Mouse (Mus musculus) mesoderm, embryonic 11.5 days (tissue): ENCODE data around the gene Gm21969.
A peak's percentile ranks its signal among the peaks of the same experiment; 100 is the strongest.

Source experiments
- DNase-seq: peaks from one replicate; pipeline ENCODE4 v3.0.0-alpha.2; 2012; ENCODE audit warnings: low read depth, low spot score

Gene Gm21969

DNA sequence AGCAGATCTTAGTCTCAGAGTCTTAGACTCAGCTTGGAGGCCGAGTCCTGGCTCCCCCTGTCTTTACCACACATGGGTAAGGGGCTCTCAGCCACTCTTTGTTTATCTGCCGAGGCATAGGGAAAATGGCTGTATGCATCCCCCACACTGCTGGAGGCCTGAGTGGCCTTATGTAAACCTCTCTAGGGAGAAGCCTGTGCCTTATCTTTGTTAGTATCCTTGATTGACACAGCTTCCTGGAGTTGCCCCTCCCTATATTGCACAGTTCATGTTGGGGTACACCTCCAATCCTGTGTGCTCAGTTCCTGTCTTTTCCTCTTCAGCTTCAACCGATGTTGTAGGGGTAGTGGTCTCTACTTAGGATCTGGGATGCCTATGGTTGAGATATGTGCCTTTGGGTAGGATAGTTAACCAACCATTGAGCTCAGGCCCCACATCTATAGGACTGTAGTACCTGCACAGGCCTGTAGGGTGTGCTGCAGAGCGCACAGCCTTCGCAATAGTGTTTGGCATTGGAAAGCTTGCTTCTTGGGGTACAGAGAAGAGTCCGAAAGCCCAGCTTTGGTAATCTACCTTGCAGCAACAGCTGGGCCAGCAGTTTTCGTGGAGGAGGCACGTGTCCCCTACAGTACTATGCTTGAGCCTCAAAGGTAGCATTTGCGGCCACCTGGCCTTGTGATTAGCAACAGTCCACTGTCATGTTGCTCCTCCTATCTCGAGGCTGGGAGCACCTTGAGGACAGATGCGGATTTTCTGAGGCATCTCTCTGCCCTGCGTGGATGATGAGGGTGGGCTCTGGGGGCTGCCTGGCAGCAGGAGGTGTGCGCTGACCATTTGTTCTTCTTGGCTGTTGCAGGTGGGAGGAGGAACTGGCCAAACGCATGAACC, at the start of gene Gm21969:
Gene Gm21969, plus strand, starts transcription at position 830 of the 888 bp plus-strand sequence.
- DNase-seq = peak; percentile 73

DNA sequence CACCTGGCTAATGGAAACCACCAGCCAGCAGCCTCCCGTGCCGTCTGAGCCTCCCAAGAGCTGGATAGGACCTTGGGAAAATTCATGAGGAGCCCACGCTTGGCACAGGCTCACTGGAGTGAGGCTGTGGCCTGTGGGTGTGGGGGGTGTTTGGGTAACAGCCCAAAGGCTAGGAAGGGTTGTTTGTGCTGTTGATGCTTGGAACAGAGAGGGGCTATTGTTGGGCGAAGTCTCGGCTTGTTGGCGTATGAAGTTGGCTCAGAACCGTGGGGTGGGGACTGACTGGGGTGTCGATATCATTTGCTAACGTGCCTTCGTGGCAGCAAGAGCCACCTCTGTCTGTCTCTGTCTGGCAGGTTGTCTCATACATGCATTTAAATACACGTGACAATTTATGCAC, 47.8 kb upstream of the Gm21969 start:
- no peak for DNase-seq

DNA sequence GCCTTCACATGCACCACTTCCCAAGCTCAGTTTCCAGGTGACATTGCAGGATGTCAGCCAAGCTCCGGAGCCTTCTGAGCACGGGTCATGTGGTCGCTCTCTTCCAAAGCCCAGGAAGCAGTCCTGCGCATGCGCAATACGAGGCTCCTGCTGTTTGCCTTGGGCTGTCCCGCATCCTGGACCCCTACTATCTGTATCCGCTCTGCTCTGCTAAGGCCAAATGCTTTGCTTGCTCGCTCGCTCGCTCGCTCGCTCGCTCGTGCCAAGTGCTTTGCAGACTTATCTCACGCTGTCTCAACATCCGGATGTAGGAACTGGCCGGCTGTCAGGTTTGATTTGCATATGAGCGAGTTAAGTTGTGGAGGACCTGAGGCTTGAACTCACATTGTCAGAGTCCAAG, 47.0 kb upstream of the Gm21969 start:
- no peak for DNase-seq

DNA sequence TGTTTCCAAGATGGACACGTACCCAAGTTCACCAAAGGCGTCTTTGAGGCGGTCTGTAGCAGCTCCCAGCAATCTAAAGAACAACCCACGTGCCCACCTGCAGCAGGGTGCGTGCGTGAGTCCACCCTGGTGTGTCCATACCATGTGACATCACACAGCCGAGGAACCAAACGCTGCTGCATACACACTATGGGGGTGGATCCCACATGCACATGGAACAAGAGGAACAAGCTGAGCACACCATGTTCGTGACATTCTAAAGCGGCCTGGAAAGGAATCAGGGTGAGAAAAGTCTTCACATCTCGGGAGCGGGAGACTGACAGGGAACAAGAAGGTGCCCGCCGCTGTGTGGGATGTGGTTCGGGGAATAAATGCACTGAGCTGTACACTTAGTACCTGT, 34.6 kb upstream of the Gm21969 start:
- DNase-seq = no peak

DNA sequence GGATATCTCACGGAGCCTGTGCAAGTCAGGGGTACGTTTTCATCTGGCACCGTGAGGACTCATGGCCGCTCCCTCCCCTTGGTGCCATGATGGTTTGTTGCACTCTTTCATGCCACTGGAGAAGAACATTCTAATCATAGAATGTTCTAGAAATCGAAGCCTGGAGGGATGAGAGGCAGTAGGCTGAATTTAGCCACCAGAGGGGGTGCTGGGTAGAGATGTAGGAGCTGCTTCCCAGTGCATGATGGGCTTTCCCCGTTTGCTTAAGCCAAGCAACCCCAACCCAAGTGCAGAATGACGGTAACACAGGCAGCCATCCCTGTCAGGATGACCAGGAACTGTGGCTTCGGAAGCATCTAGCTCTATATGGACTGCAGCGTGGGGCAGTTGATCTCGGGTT, 32.2 kb upstream of the Gm21969 start:
- DNase-seq = no peak

DNA sequence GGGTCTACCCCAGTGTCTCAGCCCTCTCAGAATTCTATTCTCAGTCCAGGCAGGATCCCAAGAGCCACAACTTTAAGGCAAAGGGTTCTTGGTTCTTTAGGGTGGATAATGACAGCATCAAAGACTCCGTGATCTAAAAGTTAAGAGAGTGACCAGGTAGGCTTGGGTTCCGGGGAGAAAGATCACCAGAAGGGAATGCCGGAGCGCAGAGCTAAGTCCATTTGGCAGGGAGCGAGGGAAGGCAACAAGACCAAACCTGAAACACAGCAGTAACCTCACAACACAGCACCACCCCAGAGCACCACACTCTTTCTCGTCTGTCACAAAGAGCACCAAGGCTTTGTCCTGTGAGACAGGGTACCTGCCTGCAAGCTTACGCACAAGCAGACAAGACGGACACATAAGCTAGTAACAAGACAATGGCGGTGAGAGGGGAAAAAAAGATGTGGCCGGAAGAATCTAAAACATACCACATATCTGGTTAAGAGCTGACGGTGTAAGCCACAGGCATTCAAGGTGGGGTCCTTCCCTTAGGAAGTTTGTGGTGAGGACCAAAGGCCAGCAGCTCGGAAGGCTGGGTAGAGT, 30.0 kb upstream of the Gm21969 start:
- DNase-seq = no peak

DNA sequence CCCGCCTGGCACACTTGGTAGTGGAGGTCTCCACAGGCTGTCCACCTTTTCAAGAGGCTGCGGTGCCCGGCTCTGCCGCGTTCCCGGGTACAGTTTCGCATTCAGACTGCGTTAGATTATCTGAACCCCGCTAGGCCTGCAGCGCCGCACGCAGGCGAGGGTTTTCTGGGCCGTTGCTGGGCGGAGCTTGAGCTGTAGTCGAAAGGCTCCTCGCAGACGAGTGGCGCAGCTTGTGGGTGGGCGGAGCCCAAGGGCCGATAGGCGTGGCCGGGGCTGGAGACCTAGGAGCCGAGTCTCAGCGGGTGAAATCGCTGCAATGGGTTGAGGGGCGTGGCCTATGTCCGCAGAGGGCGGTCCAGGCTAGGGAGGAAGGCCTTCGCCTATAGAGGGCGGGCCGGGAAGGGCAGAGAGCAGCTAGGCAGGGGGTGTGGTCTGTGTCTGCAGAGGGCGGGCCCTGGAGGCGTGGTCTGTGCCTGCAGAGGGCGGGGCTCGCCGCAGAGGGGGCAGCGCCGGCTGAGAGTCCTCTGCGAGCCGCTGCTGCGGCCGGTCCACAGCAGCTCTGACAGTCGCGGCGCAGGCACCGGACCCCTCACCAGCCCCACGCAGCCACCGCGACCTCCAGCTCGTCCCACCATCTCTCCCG, 28.7 kb upstream of the Gm21969 start:
- DNase-seq = peak; percentile 100

DNA sequence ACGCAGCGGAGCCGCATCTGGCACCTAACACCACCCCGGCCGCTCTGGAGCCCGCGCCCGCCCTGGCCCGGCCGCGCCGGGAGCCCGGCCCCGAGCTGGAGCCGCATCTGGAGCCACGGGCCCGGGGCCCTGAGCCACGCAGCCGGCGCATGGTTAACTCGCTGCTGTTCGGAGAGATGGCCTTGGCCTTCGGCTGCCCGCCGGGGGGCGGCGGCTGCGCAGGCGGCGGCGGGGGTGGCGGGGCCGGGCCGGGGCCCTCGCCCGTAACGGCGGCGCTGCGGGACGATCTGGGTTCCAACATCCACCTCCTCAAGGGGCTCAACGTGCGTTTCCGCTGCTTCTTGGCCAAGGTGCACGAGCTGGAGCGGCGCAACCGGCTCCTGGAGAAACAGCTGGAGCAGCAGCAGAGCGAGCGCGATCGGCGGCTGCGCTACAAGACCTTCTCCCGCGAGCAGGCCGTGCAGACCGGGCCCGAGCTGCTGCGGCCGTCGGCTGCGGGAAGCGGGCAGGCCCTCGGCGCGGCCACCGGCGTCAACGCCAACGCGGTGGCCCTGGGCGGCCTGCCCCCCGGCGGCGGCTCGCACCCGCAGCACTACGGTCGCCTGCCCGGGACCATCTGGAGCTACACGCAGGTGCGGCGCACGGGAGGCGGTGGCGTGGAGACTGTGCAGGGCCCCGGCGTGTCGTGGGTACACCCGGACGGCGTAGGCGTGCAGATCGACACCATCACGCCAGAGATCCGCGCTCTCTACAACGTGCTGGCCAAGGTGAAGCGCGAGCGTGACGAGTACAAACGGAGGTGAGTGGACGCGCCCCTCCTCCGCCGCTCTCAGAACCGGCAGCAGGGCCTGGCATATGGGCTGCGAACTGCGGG, 27.9 kb upstream of the Gm21969 start:
- no peak for DNase-seq

DNA sequence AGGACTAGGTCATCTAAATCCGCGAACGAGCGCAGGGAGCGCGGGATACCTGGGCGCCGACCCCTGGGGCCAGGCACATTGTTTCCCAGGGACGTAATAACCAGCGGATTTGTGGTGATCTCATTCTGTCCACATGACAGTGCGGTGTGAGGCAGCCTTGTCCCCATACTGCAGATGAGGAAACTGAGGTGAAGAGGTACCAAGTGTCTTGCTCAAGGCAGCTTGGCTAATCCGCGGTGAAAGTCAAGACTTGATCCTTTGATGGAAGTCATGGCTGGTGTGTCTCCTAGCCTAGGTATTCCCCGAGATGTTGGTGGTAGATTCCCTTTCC, 27.3 kb upstream of the Gm21969 start:
- no peak for DNase-seq

DNA sequence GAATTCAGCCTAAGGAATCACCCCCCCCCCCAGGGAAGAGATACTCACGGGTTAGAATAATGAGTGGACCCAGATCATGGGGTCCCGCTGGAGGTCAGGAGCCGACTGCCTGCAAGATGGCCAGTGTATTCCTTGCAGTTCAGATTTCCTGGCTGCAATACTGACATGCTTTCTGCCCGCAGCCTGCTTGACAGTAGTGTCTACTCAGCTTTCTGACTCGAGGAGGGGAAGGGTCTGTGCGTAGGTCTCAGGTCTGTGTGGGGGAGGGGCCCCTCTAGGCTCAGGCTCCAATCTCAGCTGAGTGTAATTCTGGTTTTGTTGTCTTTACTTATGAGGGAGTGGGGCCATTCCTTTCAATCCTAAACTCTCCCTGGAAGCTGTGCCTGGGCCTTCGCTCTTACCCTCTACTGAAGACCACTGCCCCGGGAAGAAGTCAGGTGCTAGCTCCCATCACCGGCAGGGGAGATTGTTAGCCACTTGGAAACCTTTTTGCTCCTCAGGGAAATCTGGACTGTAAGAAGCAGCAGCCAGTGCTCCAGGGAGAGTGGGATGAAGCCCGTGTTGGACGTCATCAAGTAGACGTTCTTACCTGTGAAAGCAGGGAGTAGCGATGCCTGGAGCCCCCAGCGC, 26.6 kb upstream of the Gm21969 start:
- no peak for DNase-seq

DNA sequence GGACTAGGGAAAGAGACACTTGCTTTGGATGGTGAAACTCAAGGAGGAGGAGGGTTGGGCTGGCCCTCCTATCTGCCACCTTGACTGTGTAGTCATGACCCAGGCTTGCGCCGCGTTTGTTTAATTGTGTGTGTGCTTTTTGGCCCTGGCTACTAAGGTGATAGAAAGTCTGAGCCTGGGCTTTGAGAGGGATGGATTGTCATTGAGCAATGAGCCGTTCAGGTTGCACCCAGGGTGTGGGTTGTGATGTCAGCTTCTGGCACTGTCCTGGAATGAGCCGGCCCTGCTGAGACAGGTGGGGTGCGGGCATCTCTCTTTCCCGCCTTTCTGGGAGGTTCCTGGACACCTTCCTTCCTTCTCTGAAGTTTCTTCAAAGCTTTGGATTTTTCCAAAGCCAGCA, 26.0 kb upstream of the Gm21969 start:
- no peak for DNase-seq

DNA sequence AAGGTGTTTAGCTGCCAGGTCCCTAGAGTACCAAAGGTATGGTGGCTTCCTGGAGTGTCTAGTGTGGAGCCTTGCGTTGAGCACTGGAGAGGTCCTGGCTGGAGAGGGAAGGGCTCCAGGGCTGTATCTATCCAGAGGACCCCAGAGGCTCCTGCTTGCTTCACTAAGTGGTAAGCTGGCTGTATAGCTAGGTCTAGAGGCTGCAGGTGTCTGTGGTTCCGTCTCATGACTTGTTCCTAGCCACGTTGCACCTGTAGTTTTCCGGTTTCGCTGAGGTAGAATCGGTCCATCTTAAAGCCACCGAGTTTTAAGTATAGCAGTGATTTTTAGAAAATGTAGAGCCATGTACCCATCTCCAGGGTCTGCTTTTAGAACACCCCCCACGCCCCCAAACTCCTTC, 24.6 kb upstream of the Gm21969 start:
- DNase-seq = no peak

DNA sequence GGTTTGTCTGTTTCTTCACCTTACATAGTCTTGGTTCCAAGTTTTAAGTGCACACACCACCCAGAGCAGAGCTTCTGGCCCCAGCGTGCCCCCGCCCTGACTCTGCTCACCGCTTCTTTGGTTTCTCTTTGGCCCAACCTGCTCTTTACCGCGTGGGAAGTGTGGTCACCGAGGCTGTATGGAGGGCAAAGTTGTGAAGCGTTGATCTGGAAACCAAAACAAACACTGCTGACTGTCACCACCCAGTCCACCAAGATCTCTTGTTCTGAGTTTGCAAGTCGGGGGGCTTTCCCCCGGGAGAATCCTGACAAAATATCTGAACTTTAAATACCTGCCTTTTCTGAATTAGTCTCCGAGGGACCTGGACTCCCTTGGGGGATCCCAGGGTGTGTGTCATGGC, 24.0 kb upstream of the Gm21969 start:
- no peak for DNase-seq

DNA sequence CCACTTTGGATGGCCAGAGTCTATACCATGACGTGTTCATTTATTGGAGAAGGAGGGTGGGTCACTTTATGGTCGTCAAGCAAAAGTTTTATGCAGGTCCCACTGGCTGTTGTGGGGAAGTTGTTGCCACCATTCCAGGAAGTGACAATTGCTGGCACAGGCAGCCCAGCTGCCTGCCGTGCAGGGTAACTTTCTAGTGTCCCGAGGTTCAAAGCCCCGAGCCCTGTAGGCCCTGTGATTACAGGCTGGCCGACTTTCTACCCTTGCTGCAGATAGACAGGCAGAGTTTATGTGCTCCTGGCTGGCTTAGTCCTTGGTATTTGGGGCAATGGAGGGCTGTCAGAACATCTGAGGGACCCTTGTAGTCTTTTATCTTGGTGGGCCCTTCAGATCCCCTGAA, 23.5 kb upstream of the Gm21969 start:
- no peak for DNase-seq

DNA sequence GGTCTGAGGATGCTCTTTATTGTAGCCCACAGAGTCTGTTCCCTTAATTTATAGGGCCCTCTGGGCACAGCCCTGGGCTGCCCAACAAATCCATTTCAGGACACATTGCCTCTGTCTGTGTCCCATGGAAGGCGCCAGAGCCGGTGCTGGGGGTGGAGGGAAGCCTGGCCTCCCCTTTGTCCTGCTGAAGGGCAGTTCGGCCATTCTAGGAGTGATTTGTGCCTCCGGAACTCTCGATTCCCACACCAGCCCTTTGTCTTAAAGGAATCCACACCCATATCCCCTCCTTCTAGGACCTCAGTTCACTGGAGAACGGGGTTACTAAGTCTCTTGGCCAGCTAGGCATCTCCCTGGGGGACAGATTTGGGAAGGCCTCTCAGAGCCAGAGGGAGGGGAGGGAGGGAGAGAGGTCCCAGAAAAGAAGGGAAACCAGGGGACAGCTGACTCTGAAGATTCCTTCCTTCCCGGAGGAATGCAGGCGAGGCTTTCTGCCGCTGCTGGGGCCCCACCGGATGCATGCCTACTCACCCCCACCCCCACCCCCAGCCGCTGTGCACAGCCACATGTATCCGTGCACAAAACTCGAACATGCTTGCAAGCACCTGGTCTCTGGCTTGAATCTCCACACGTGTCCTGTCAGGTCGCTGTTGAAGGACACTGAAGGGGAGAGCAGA, 22.2 kb upstream of the Gm21969 start:
- peak; percentile 77 for DNase-seq

DNA sequence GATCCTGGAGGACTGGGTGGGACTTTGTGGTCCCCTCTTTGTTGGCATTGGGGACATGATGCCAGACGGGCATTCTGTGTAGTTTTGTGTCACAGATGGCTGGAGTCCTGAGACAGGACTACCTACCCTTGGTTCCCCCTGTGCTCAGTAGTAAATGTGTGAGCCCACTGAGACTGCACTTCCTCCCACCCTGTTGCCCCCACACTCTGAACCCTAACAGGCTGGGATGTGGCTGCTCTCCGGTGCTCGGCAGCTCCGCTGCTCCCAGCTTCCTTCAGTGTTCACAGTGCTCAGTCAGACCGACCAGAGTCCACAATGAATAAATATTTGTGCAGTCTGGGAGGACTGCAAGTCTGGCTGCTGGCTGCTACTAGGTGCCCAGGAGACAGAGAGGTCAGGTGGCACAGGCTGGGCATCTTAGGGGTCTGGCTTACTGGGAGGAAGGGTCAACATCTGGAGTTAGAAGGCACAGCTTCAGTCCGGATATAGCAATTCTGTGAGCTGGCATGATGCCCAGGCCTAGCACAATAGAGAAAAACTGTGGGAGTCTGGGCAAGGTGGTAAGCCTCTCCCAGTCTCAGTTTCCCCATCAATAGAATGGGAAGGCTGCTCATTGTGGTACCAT, 21.4 kb upstream of the Gm21969 start:
- no peak for DNase-seq

DNA sequence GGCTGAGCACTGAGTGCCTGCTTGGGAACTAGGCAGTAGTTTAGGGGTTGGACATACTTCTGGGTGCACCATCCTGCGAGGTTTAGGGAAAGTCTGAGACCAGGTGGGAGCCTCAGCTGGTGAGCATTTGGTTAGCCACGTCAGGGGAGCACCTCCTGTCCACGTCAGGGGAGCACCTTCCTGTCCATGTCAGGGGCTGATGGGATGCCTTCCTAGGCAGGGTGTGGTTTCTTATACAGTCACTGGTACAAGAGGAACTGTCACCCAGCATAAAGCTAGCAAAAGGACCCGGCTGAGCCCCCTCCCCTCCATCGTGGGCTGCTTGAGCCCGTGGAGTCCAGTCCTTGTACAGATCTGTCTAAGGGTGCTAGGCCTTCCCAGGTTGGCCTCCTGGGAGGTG, 20.6 kb upstream of the Gm21969 start:
- DNase-seq = no peak

DNA sequence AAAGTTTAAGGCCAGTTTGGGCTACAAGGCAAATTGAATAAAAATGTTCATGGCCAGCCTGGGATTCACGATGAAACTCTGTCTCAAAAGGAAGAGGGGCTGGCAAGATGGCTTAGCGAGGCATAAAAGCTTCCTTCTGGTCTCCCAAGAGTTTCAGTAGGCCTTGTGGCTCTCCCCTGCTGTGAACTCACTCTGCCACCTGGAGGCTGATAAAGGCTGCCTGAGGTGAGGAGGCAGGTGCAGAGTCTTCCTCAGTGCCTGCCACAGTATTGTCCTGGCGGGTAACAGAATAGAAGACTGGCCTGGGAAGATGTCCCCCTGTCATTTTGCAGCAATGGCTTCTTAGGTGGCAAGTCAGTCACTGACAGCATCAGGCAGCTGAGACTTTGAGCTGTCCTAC, 20.1 kb upstream of the Gm21969 start:
- DNase-seq = no peak

DNA sequence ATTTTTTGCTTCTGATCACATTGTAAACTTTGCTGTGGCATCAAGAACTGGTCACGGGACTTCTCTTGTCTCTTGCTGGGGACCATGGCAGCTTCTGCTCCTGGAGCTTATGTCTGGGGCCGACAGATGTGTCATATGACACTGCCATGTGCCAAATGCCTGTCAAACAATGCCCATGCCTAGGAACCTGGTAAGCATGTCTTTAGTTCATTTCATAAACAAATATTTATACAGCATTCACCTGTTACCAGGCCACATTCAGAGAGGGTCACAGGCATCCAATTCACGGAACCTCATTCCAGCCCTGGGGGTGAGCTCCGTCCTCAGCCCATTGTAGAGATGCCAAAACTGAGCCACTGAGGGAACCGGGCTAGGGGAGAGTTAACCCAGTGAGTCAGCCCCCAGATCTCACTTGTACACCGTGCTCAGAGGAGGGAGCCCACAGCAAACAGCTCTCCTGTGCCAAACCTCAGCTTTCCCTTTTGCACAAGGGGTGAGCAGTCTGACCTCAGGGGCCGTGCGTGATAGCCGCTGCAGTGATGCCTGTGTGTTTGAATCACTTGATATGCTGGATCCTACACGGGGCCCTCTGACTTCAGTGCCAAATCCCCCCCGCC, 19.2 kb upstream of the Gm21969 start:
- no peak for DNase-seq

DNA sequence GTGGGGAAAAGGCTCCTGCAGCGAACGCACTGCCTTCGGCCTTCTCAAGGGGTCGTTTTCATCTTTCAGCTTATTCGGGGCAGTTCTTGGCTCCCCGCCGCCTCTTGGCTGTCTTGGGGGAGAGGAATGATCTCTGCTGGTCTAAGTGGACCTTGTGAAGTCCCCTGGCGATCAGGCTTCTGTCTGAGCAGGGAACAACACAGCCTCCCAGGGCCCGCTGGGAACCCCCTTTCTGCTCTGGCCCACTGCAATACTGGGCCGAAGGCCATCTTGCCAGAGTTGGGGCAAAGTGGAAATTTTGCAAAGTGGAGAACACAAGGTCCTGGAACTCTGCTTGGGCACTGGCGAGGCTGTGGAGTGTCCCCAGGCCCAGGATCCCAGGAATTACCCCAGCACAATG, 18.3 kb upstream of the Gm21969 start:
- no peak for DNase-seq
